Mouse (Mus musculus): ENCODE data around the gene Olah. TPM values are rescaled to one million over a fixed set of nuclear protein-coding genes. Genes with fewer than 3 reads are reported as not detected.

Gene Olah
- total RNA-seq, 2 experiments from 2014 or later = not detected

DNA sequence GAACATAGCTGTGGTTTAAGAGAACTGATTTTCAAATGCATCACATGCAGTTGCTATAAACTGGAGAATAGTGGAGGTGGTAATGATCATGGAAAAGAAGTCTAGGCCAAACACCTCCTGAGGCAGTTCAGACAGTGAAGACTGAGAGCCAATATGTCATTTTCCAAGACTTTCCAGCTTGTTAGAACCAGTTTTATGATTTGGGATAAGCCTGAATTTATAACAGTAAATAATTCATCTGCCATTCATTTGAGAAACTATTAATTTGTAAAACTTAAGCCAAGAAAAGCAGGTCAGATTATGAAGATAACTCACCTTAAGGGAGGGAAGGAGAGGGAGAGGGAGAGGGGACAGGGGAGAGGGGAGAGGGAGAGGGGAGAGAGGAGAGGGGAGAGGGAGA, 43.9 kb downstream of the Olah start:
- no peak for DNase-seq (ENCODE audit: low spot score in 2 of 2)

DNA sequence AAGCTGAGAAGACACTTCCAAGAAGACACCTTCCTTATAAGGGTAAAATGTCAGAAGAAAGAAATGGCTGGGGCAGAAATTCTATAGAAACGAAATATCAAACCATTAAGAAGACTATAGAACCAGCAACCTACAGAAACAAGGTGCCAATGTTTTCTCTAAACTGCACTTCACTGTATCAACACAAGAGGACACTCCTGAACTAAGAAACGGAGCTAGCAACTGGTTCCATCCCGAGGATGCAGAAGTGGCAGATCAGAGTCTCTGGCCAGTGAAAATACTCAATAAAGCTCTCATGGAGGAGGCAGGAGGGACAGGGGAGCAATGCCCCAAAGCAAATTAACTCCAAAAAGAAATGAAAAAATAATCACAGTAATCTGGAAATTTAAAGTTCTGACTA, 48.1 kb downstream of the Olah start:
- DNase-seq (ENCODE audit: low spot score in 2 of 2) = peak in 1 of 2 experiments; percentile 17

DNA sequence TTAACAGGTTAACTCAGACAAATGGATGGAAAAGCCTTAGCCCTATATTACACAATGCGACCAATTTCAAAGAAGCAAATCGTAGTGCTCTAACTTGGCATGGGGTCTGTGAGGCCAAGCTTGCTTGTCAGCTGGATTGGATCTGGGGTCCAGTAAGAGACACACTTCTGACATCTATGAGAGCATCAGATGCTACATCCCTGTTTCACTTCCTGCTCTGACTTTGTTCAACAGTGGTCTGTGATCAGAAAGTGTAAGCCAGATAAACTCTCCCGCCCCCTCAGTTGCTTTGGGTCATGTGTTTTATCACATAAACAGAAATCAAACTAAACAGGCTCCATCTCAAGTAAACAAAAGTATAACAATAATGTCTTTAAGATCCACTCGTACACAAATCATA, 48.6 kb downstream of the Olah start:
- no peak for DNase-seq (ENCODE audit: low spot score in 2 of 2)

DNA sequence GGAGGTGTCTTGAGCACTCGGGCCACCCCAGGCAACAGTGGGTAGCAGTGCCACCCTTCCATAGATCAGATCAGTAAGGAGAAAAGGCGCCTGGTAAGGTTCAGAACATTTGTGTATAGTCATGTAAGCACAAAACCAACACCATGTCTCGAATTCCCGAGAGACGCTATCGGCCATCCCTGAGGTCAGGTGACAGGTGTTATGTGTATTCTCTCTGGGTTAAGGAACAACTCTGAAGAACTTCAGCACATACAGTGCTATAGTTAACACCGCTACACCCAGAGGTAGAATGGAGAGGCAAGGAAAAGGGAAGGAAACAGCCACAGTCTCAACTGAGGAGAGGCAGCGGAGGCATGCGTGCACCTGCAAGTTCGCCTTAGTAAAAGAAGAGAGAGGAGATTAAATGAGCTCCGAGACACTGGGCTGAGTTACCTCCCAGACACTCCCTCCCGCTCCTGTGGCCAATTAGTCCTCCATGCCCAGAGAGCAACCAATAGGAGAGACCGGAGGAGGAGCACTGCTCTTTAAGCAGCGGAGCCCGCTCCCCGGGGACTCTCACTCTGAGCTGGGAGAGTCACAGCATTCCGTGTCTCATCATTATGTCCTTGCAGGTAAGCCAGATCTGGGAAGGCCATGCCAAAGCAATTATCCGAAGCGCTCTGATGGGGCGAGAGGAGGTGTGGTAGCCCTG, 61.3 kb downstream of the Olah start, which contains the start of gene Acbd7:
Acbd7 (plus strand) TSS at position 558 of the 691 bp plus-strand sequence.
- DNase-seq (ENCODE audit: low spot score in 2 of 2) = peak; percentile 48 to 66

DNA sequence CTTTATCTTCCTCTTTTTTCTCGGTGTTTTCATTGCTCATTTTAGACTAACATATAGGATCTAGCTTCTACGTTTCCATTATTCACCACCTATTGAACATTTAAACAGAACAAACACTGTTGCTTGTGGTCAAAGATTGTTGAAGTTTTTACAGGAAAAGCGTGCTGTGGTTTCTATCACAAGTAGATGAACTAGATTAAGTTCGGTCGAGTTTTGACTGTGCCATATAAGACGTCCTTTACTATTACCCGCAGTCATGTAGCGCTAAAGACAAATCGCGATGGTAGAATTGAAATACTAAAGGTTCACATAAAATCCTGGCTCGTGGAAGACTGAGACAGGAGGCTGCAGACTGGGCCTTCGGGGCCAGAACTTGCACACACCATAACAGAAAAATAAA, 63.2 kb downstream of the Olah start:
- DNase-seq (ENCODE audit: low spot score in 2 of 2) = no peak

DNA sequence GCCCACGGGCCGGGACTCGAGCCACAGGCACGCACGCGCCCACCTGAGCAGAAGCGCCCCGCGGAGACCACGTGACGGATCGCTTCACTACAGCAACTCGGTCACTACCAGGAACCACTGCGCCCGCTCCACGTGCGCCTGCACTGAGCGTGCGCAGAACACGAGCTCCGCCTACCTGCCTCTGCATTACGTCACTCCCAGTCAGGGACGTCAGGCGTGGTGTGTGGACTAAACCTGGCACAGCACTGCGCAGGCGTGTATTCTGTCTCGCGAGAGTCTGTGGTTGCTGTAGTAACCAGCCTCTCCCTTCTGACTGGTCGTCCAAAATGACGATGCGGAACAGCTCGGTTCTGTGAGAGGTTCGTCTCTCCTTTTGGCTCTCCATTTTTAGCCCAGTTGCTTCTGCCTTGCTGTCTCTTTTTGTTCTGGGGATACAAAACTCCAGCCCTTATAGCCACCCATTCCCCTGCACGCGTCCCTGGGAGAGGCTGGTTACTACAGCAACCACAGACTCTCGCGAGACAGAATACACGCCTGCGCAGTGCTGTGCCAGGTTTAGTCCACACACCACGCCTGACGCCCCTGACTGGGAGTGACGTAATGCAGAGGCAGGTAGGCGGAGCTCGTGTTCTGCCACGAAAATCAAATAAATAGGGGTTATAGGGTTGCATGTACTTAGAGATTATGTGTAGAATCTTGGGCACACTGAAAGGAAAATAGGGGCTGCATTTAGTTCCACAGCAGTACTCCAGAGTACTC, 64.3 kb downstream of the Olah start, which contains the start of gene Rpp38:
Rpp38 (minus strand) TSS at position 160 of the 759 bp plus-strand sequence.
- DNase-seq (ENCODE audit: low spot score in 2 of 2) = peak; percentile 98 to 99

DNA sequence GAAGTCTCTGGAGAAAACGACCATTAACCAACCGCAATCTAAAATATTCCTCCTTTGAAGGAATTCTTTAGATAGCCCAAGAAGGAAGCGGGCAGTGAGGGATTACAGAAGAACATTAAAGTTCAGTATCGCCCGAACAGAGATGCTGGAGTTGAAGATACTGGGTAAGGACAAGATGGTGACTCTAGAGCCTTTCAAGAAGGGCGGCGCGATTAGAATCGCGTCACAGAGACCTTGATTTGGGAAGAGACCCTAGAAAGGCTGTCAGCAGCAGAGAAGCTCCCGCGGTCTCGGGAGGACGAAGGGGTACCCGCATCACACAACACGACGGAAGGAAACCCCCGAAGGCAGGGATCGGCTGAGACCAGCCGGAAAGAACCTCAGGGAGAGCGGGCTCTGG, 65.0 kb downstream of the Olah start:
- no peak for DNase-seq (ENCODE audit: low spot score in 2 of 2)

DNA sequence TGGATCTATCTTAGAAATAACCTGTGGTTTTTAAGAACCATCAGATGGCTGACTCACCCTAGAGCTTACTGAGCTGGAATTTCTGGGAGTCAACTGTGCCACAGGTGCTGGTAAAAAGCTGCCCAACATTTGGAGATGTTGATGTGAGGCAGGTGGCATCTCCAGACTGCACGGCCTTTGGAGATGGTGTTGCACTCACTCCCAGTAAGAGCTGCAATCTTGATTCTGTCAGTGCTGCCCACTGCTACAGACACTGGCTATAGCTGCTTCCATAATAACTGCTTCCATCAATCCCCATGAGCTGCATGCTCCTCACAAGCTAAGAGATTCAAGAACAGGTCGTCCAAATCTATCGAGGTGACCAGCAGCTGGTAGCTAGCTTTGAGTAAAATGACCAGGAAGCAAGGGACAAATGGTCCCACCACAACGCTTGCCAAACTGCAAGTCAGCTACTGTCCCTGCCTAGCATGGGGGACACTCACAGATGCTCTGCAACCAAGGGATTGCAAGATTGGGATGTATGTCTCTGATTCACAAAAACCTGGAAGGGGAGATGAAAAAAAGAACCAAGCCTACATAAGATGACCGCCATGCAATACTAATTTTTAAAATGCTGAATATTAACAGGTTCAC, 65.8 kb downstream of the Olah start:
- no peak for DNase-seq (ENCODE audit: low spot score in 2 of 2)

DNA sequence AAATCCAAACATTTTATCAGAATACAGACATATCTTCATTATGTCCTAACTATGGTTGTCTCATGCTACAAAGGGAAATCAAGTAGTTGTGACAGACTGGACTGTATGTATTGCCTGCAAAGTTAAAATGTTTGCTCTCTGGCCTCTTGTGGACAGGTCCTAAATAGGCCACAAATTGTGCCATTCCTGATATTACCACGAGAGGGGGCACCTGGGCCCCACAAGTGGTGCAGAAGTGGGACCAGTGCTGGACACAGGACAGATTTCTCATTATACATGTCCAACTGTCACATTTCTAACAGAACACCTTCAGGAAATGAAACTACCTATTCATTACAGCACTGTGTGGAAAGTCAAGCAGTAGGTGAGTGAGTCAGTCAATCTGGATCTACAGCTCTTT, 69.7 kb downstream of the Olah start:
- DNase-seq (ENCODE audit: low spot score in 2 of 2) = peak in 1 of 2 experiments; percentile 52

DNA sequence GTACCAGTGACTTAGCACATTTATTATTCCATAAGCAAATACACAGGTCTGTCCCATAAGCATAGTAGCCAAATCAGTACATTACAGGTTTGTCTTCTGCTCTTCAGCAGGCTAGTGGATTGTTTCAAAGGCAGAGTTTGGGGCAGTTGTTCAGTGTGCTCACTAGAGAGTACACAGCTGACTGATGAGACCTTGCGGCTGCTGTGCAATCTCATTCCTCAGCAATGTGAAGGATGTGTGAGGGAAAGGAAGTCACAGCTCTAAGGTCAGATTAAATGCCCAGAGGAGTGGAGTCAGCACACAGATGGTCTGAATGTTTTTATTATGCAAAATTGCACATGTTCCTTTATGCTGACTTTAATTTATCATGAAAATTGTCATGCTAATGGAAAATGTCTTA, 70.5 kb downstream of the Olah start:
- no peak for DNase-seq (ENCODE audit: low spot score in 2 of 2)

DNA sequence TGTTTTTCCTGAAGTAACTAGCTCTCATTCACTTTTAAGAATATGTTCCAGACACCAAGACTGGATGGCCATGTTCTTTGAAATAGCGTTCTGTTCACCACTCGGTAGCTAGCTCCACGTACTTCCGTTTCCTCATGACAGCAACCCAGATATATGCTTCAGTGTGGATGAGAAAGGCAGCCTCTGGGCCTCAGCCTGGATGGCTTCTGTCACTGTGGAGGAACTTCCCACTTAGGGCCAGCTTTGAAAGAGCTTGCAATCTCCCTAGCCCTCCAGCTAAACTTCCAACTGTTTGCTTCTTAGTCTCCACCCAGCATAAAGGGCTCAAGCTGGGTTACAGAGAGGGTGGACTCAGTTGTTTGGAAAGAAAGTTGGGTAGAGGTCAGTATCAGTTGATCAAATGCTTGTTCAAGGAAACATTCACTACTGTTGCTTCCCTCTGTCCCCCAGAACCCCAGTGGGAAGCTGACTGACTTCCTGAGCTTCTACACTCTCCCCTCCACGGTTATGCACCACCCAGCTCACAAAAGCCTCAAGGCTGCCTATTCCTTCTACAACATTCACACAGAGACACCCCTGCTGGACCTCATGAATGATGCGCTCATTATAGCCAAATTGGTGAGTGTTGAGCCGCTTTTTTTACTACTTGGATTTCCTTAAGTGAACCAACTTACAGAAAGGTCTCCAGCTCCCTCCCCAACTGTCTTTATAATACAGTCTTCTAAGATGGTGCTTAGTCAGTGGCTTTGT, 72.5 kb downstream of the Olah start:
- DNase-seq (ENCODE audit: low spot score in 2 of 2) = no peak

DNA sequence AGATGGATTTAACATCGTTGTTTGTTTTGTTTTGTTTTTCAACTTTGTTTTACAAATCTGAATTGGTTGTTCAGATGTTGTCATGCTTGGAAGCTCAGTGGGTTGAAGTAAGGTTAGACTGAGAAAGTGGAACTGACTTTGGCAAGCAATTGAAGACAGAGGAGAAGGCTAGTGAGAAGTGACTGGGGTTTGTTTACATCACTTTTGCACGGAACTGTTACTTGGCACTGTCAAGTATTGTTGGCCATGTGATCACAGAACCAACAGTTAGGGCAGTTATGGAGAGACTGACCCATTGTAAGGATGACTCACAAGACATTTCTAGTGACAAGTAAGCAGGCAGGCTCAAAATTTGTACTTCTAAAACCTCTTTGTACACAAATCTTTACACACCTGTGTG, 73.9 kb downstream of the Olah start:
- no peak for DNase-seq (ENCODE audit: low spot score in 2 of 2)

DNA sequence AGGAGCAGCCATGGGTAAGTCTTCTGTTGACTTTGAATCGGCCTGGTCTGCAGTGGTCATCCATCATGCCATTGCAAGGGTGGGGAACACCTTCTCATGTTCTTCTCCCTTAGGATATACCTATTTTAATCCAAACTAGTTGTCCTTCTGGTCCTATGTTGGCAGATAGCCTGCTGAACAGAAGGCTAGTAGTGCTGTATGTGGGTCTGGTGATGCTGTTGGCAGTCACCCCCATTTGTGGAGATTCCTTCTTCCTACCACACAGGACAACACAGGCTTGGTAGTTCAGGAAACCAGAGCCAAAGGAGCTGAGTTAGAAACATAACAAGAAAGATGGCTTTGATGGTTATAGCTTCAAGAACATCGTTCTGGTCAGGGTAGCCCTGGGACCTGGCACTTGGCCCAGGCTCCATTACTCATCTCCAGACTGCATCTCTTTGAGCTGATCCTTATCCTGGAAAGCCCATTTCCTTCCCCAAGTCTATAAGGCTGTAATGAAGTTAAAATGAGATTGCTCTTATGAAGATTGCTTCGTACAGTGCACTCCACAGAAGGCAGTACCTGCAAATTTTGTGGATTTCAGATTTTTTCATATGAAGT, 91.5 kb downstream of the Olah start:
- peak; percentile 42 to 45 for DNase-seq (ENCODE audit: low spot score in 2 of 2)

DNA sequence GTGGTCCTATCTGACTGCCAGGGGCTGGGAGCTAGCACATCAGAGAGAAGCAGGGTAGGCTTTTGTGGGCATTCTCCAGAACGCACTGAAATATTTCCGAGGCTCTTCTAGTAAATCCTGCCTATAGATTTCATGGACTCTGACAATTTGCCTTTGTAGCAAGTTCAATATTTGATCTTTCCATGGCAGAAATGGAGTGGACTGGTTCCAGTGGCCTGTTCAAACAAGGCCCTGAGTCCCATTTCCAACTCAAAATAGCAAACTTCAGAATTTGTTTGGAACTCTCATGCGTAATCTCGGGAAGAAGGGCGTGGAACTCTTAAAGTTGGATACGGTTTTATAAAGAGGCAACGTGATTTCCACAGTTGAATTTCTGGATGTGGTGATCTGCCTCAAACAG, 101.2 kb downstream of the Olah start:
- DNase-seq (ENCODE audit: low spot score in 2 of 2) = no peak

DNA sequence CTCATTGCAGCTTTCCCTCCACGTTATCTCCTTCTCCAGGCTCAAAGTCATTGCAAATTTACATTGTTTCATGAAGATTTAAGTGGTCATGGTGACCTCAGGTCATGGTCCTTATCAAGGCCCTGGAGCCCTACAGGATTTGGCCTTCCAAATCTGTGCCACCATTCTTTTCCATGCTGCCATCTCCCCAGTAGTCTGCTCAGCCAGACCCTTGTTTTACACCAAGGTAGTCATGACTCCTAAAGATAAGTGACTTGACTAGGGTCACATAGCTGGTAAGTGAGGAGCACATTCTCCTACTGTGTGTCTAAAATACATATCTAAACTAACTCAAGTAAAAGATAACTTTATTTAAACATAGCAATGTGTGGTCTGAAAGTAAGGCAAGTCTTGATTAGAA, 104.8 kb downstream of the Olah start:
- DNase-seq (ENCODE audit: low spot score in 2 of 2) = no peak

Other genes with a start within 250 kb of the Olah start
- gene Nmt2, start 113.0 kb downstream of the Olah start, total RNA-seq (2021) = 100 to 1,000 TPM in 1 of 2 experiments, 10 to 100 TPM in 1; 99.5 to 103 TPM
- 10 to 100 TPM in 1 of 2 experiments, 1 to 10 TPM in 1; 7.7 to 10.4 TPM for gene Rpp38, start 64.6 kb downstream of the Olah start, total RNA-seq (2021)
- gene Acbd7, start 61.0 kb downstream of the Olah start, total RNA-seq (2021) = 1 to 10 TPM in 1 of 2 experiments, under 1 TPM in 1; 0.96 to 1.3 TPM
- 1 to 10 TPM; 1.6 to 2.0 TPM for gene Meig1, start 25.4 kb upstream of the Olah start, total RNA-seq (2021)
- gene Dclre1c, start 26.9 kb upstream of the Olah start, total RNA-seq (2021) = 10 to 100 TPM; 10.7 to 11.9 TPM
- gene Suv39h2, start 77.8 kb upstream of the Olah start, total RNA-seq (2021) = 1 to 10 TPM; 3.5 to 4.0 TPM
- gene Gm45902, start 115.6 kb upstream of the Olah start, total RNA-seq (2021) = 1 to 10 TPM; 4.2 to 4.4 TPM
- gene Hspa14, start 115.6 kb upstream of the Olah start, total RNA-seq (2021) = 10 to 100 TPM; 43.9 to 44.6 TPM
- under 1 TPM; 0.47 to 0.53 TPM for gene Cdnf, start 115.8 kb upstream of the Olah start, total RNA-seq (2021)
- 1 to 10 TPM; 7.7 to 9.3 TPM for gene Fam107b, start 173.3 kb upstream of the Olah start, total RNA-seq (2021)